In the genomic region with DNA sequence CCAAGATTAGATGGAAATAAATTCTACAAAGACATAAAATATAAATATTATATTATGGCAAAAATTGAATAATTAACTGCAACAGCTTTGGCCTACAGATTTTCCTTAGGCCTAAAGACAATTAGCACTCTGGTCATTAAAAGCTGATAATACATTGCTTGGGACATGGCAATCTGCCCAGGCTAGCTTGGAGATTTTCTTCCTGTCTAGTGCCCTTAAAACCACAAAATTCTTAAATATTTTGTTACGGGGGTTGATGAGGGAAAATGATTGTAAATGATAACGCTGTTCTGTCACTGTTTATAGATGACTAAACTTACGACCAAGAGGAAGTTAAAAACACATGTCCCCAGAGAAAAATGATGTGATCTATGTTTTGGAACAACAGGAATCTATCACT, we compare ENCODE assay signal across 27 mouse cellular contexts.
DNase-seq lines count a peak whose midpoint lies in the region; ATAC-seq and TF ChIP-seq lines count a peak whose summit lies in the region.
"Had no signal": no experiment of that assay in that cellular context is flagged by ENCODE, and none has a peak within 500 bp of the region (broad histone marks: within the 10 kb centered on the region; RNA-seq: fewer than 3 reads in every experiment).

No protein-coding gene starts in this region.

- no peaks in the 10 kb centered on the region for H3K27me3 ChIP-seq in kidney, adult 2 months (replicated peaks; ENCODE audit: control insufficient read depth, insufficient read depth, low read length)
- H3K27me3 ChIP-seq in kidney, embryonic 14.5 days (ENCODE audit: control insufficient read depth, insufficient read depth, low read length), result no peaks in the 10 kb centered on the region
- no peaks in the 10 kb centered on the region for H3K27me3 ChIP-seq in kidney, embryonic 16.5 days (ENCODE audit: insufficient read depth, low read length)
- H3K27me3 ChIP-seq: CH12.LX; embryonic facial prominence, embryonic 13.5 days; embryonic facial prominence, embryonic 15.5 days; forebrain, embryonic 13.5 days had no signal

- H3K4me1 ChIP-seq in kidney, adult 2 months (ENCODE audit: control insufficient read depth, insufficient read depth, low read length), result no peaks in the 10 kb centered on the region
- H3K4me1 ChIP-seq in kidney, embryonic 14.5 days (ENCODE audit: control insufficient read depth, insufficient read depth, low read length), result no peaks in the 10 kb centered on the region
- H3K4me1 ChIP-seq in kidney, embryonic 16.5 days (ENCODE audit: insufficient read depth, low read length), result no peaks in the 10 kb centered on the region
- H3K4me1 ChIP-seq: embryonic facial prominence, embryonic 13.5 days; embryonic facial prominence, embryonic 15.5 days; forebrain, embryonic 13.5 days had no signal

- no peak for TF ChIP-seq CTCF in kidney, adult 2 months (conservative IDR thresholded peaks at IDR 0.05; ENCODE audit: insufficient read depth, insufficient read length, low read depth, low read length)

- no peaks in the 10 kb centered on the region for H3K9me3 ChIP-seq in kidney, embryonic 14.5 days (ENCODE audit: control insufficient read depth, low read length)
- 0 out of 2 replicates have a peak, but pooled peaks cover 3% of the 10 kb centered on the region for H3K9me3 ChIP-seq in kidney, embryonic 16.5 days (ENCODE audit: low read length)
- H3K9me3 ChIP-seq: embryonic facial prominence, embryonic 13.5 days; embryonic facial prominence, embryonic 15.5 days; forebrain, embryonic 13.5 days; G1E had no signal

- H3K9ac ChIP-seq in kidney, embryonic 14.5 days (ENCODE audit: low read depth, low read length), result no peak overlapping the region
- H3K9ac ChIP-seq in kidney, embryonic 16.5 days (replicated peaks; ENCODE audit: low read length), result no peak overlapping the region
- H3K9ac ChIP-seq: embryonic facial prominence, embryonic 13.5 days; embryonic facial prominence, embryonic 15.5 days; forebrain, embryonic 13.5 days had no signal

- H3K4me3 ChIP-seq in kidney, adult 2 months (ENCODE audit: insufficient read depth, low read depth, low read length), result no peak overlapping the region
- H3K4me3 ChIP-seq in kidney, embryonic 14.5 days (ENCODE audit: low read length), result no peak overlapping the region
- H3K4me3 ChIP-seq in kidney, embryonic 16.5 days (ENCODE audit: low read length), result no peak overlapping the region
- H3K4me3 ChIP-seq: embryonic facial prominence, embryonic 13.5 days; embryonic facial prominence, embryonic 15.5 days; erythroblast, embryonic 14.5 days; forebrain, embryonic 13.5 days had no signal

- no peak overlapping the region for H3K4me2 ChIP-seq in kidney, embryonic 14.5 days (replicated peaks; ENCODE audit: low read depth, low read length)
- no peak overlapping the region for H3K4me2 ChIP-seq in kidney, embryonic 16.5 days (replicated peaks; ENCODE audit: low read depth, low read length)
- H3K4me2 ChIP-seq: embryonic facial prominence, embryonic 13.5 days; embryonic facial prominence, embryonic 15.5 days; forebrain, embryonic 13.5 days had no signal

- no peak overlapping the region for H3K27ac ChIP-seq in kidney, adult 2 months (ENCODE audit: insufficient read depth, low read depth, low read length)
- H3K27ac ChIP-seq in kidney, embryonic 14.5 days (ENCODE audit: low read depth, low read length), result no peak overlapping the region
- no peak overlapping the region for H3K27ac ChIP-seq in kidney, embryonic 16.5 days (ENCODE audit: low read length)
- H3K27ac ChIP-seq: embryonic facial prominence, embryonic 13.5 days; embryonic facial prominence, embryonic 15.5 days; forebrain, embryonic 13.5 days had no signal

- peak; percentile 13 for DNase-seq in kidney, adult 2 months
- peak; percentile 65 for DNase-seq in kidney, postnatal 10 days
- no peak for DNase-seq in kidney, adult 9 months
- DNase-seq in kidney, postnatal 4 days, result peak; percentile 30 to 46
- peak; percentile 82 for DNase-seq in Muller cell, postnatal 12 days (ENCODE audit: inconsistent ontology term)
- DNase-seq in lung, postnatal 36 days, result no peak
- DNase-seq: adrenal gland, adult 2 months; adrenal gland, postnatal 10 days; adrenal gland, postnatal 25 days; B cell, adult 2 months; cerebellum, adult 11 months; cerebellum, adult 18-20 months; cerebellum, adult 8-10 months; cerebellum, adult 9-11 months; cerebellum, postnatal 14 days; cerebellum, postnatal 36 days; embryo, embryonic 11 days had no signal

- ATAC-seq in kidney, embryonic 14.5 days (ENCODE audit: low FRiP score, low TSS enrichment), result no peak
- no peak for ATAC-seq in kidney, embryonic 16.5 days (ENCODE audit: low FRiP score, low TSS enrichment)
- ATAC-seq: CD4-positive, CD25-positive, alpha-beta regulatory T cell, adult 4 months; forebrain, embryonic 13.5 days; forebrain, embryonic 16.5 days had no signal

- H3K36me3 ChIP-seq in kidney, adult 2 months (ENCODE audit: control insufficient read depth, insufficient read depth, low read length), result no peaks in the 10 kb centered on the region
- no peaks in the 10 kb centered on the region for H3K36me3 ChIP-seq in kidney, embryonic 14.5 days (ENCODE audit: control insufficient read depth, insufficient read depth, low read length)
- H3K36me3 ChIP-seq in kidney, embryonic 16.5 days (ENCODE audit: insufficient read depth, low read length), result no peaks in the 10 kb centered on the region
- H3K36me3 ChIP-seq: embryonic facial prominence, embryonic 13.5 days; embryonic facial prominence, embryonic 15.5 days; G1E had no signal

- TF ChIP-seq POLR2A in kidney, adult 2 months (IDR thresholded peaks at IDR 0.05; ENCODE audit: low read depth, low read length), result no peak

- 58% methylated on average over 3 of the region's 3 CpGs for WGBS in kidney, adult 2 months
- 64% methylated on average over 3 of the region's 3 CpGs for WGBS in kidney, embryonic 14.5 days
- WGBS in kidney, embryonic 16.5 days, result 47% methylated on average over 3 of the region's 3 CpGs

Comparison
In these comparisons a context has a peak if more than half of its experiments do, and no peak if none do; other contexts are left out.
1. DNase-seq: peak in kidney, adult 2 months (single experiment), kidney, postnatal 10 days (single experiment), kidney, postnatal 4 days (2 of 2) and Muller cell, postnatal 12 days (single experiment); none in kidney, adult 9 months (single experiment) and lung, postnatal 36 days (single experiment).